ENCODE assay signal across 14 mouse cellular contexts in genomic region chr10:46663041-46663440, GRCm38 (mm10).
"Had no signal": no experiment of that assay in that cellular context is flagged by ENCODE, and none has a peak within 500 bp of the region (broad histone marks: within the 10 kb centered on the region; RNA-seq: fewer than 3 reads in every experiment).

No protein-coding gene starts in this region.

- DNase-seq: forebrain, postnatal 0 days; gastrocnemius, postnatal 14 days; gastrocnemius, postnatal 36 days; heart, adult 11 months; heart, adult 2 months; heart, postnatal 14 days; heart, postnatal 36 days; kidney, adult 11 months; kidney, adult 2 months; kidney, adult 9 months; kidney, postnatal 25 days; kidney, postnatal 4 days; liver; liver, embryonic 13.5 days had no signal
